Mouse (Mus musculus) megakaryocyte, adult 5-6 weeks (primary cell): ENCODE measurements around the gene Slc17a1. TPM values are rescaled to one million over a fixed set of nuclear protein-coding genes. Genes with fewer than 3 reads are reported as not detected.

Experiments used
- ATAC-seq: 2 replicates; pipeline ENCODE4 v1.8.0; 2016; ENCODE audit warnings: mild to moderate bottlenecking, inconsistent platforms; ENCODE audit not compliant: poor library complexity, severe bottlenecking
- total RNA-seq, 2 experiments: library from RNA; stranded (forward) in 1 of 2; stranded (reverse) in 1 of 2; fragments of 153-499, 151-499 nt in 1 of 2; fragments of 221-1000, 200-1000 nt in 1 of 2; gene quantifications; 2 replicates each; pipeline versions ENCODE4 v1.2.3 to v1.2.4; 2015 to 2017

Gene Slc17a1
- total RNA-seq, 2 experiments from 2014 or later: not detected

DNA sequence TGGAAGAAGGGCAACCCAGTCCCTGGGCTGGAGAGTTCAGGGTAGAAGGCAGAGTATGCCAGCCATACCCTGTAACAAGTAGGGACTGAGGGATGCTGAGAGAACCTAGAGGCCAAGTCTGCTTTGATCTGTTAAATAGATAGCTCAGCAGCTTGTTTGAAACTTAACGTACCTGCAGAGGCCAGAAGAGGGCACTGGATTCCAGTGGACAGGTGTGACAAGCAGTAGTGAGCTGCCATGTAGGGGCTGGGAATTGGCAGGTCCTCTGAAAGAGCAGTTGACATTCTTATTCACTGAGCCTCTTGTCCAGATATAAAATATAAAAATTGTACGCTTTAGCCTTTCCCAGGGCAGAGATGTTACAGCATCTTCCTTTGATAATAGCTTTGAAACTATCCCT lies 75.3 kb downstream of the Slc17a1 start:
- no peak for ATAC-seq

Other genes starting within 250 kb of the Slc17a1 start
- 15.1 and 16.4 TPM in 2 replicates for gene Hist1h2be, start 246.6 kb upstream of the Slc17a1 start, total RNA-seq (2015)
- gene Hist1h2be, start 246.6 kb upstream of the Slc17a1 start, total RNA-seq (2017): 110 and 115 TPM in 2 replicates
- gene Hist1h1e, start 245.2 kb upstream of the Slc17a1 start, total RNA-seq (2015): 408 and 475 TPM in 2 replicates
- gene Hist1h1e, start 245.2 kb upstream of the Slc17a1 start, total RNA-seq (2017): 457 and 467 TPM in 2 replicates
- 10.3 and 12.0 TPM in 2 replicates for gene Hist1h2ac, start 183.8 kb upstream of the Slc17a1 start, total RNA-seq (2015)
- 67.7 and 81.2 TPM in 2 replicates for gene Hist1h2ac, start 183.8 kb upstream of the Slc17a1 start, total RNA-seq (2017)
- 40.3 and 42.6 TPM in 2 replicates for gene Hist1h2bc, start 183.6 kb upstream of the Slc17a1 start, total RNA-seq (2015)
- 253 and 263 TPM in 2 replicates for gene Hist1h2bc, start 183.6 kb upstream of the Slc17a1 start, total RNA-seq (2017)
- 0.94 TPM in 1 of 2 replicates, not detected in the other for gene Hist1h1t, start 171.9 kb upstream of the Slc17a1 start, total RNA-seq (2015)
- 2.7 and 5.3 TPM in 2 replicates for gene Hist1h1t, start 171.9 kb upstream of the Slc17a1 start, total RNA-seq (2017)
- gene Hist1h4c, start 169.3 kb upstream of the Slc17a1 start, total RNA-seq (2015): 60.8 and 62.1 TPM in 2 replicates
- gene Hist1h4c, start 169.3 kb upstream of the Slc17a1 start, total RNA-seq (2017): 282 and 359 TPM in 2 replicates
- 12.3 and 17.1 TPM in 2 replicates for gene Hfe, start 156.9 kb upstream of the Slc17a1 start, total RNA-seq (2015)
- 7.6 and 8.5 TPM in 2 replicates for gene Hfe, start 156.9 kb upstream of the Slc17a1 start, total RNA-seq (2017)
- gene Hist1h1c, start 128.9 kb upstream of the Slc17a1 start, total RNA-seq (2015): 179 and 186 TPM in 2 replicates
- 1,288 and 1,327 TPM in 2 replicates for gene Hist1h1c, start 128.9 kb upstream of the Slc17a1 start, total RNA-seq (2017)
- 115 and 119 TPM in 2 replicates for gene Hist1h3c, start 122.1 kb upstream of the Slc17a1 start, total RNA-seq (2015)
- gene Hist1h3c, start 122.1 kb upstream of the Slc17a1 start, total RNA-seq (2017): 508 and 593 TPM in 2 replicates
- 264 and 296 TPM in 2 replicates for gene Hist1h2bb, start 121.0 kb upstream of the Slc17a1 start, total RNA-seq (2015)
- 5,681 and 7,839 TPM in 2 replicates for gene Hist1h2bb, start 121.0 kb upstream of the Slc17a1 start, total RNA-seq (2017)
- 64.3 and 114 TPM in 2 replicates for gene Hist1h2ab, start 116.6 kb upstream of the Slc17a1 start, total RNA-seq (2015)
- gene Hist1h2ab, start 116.6 kb upstream of the Slc17a1 start, total RNA-seq (2017): 3,821 and 4,666 TPM in 2 replicates
- gene Hist1h3b, start 115.5 kb upstream of the Slc17a1 start, total RNA-seq (2015): 495 and 572 TPM in 2 replicates
- gene Hist1h3b, start 115.5 kb upstream of the Slc17a1 start, total RNA-seq (2017): 546 and 613 TPM in 2 replicates
- gene Hist1h4b, start 110.7 kb upstream of the Slc17a1 start, total RNA-seq (2015): 64.8 and 95.3 TPM in 2 replicates
- gene Hist1h4b, start 110.7 kb upstream of the Slc17a1 start, total RNA-seq (2017): 562 and 732 TPM in 2 replicates
- 58.1 TPM in 2 replicates for gene Hist1h4a, start 106.5 kb upstream of the Slc17a1 start, total RNA-seq (2015)
- gene Hist1h4a, start 106.5 kb upstream of the Slc17a1 start, total RNA-seq (2017): 540 and 548 TPM in 2 replicates
- 53.9 and 67.3 TPM in 2 replicates for gene Hist1h3a, start 105.4 kb upstream of the Slc17a1 start, total RNA-seq (2015)
- gene Hist1h3a, start 105.4 kb upstream of the Slc17a1 start, total RNA-seq (2017): 527 and 571 TPM in 2 replicates
- 117 and 119 TPM in 2 replicates for gene Hist1h1a, start 104.1 kb upstream of the Slc17a1 start, total RNA-seq (2015)
- 1,654 and 1,862 TPM in 2 replicates for gene Hist1h1a, start 104.1 kb upstream of the Slc17a1 start, total RNA-seq (2017)
- not detected in 2 replicates for gene Trim38, start 97.8 kb upstream of the Slc17a1 start, total RNA-seq (2015)
- gene Trim38, start 97.8 kb upstream of the Slc17a1 start, total RNA-seq (2017): not detected in 2 replicates
- not detected in 2 replicates for gene Slc17a2, start 60.8 kb upstream of the Slc17a1 start, total RNA-seq (2015)
- gene Slc17a2, start 60.8 kb upstream of the Slc17a1 start, total RNA-seq (2017): not detected in 2 replicates
- not detected in 2 replicates for gene Slc17a3, start 28.3 kb upstream of the Slc17a1 start, total RNA-seq (2015)
- gene Slc17a3, start 28.3 kb upstream of the Slc17a1 start, total RNA-seq (2017): not detected in 2 replicates
- not detected in 2 replicates for gene Slc17a4, start 47.3 kb downstream of the Slc17a1 start, total RNA-seq (2015)
- gene Slc17a4, start 47.3 kb downstream of the Slc17a1 start, total RNA-seq (2017): not detected in 2 replicates
- not detected in 2 replicates for gene Hist1h2ba, start 66.4 kb downstream of the Slc17a1 start, total RNA-seq (2015)
- gene Hist1h2ba, start 66.4 kb downstream of the Slc17a1 start, total RNA-seq (2017): not detected in 2 replicates
- gene Hist1h2aa, start 66.7 kb downstream of the Slc17a1 start, total RNA-seq (2015): not detected in 2 replicates
- gene Hist1h2aa, start 66.7 kb downstream of the Slc17a1 start, total RNA-seq (2017): not detected in 2 replicates
- not detected in 2 replicates for gene Scgn, start 123.5 kb downstream of the Slc17a1 start, total RNA-seq (2015)
- not detected in 2 replicates for gene Scgn, start 123.5 kb downstream of the Slc17a1 start, total RNA-seq (2017)